Comparison of ENCODE assay signal across 10 mouse cellular contexts in genomic region chr13:49607714-49608113, GRCm38 (mm10). TPM values are rescaled to one million over a fixed set of nuclear protein-coding genes. Genes with fewer than 3 reads are reported as not detected.
DNase-seq lines count a peak whose midpoint lies in the region; ATAC-seq and TF ChIP-seq lines count a peak whose summit lies in the region.
"Had no signal": no experiment of that assay in that cellular context is flagged by ENCODE, and none has a peak within 500 bp of the region (broad histone marks: within the 10 kb centered on the region; RNA-seq: fewer than 3 reads in every experiment).

Gene Ogn (plus strand): TSS chr13:49608046.

- 56% methylated on average over 4 of the region's 4 CpGs for WGBS in hindbrain, postnatal 0 days

- H3K4me1 ChIP-seq in embryonic fibroblast, embryonic 13.5 days (ENCODE audit: control insufficient read depth, insufficient read depth, low read length) = no peaks in the 10 kb centered on the region
- H3K4me1 ChIP-seq in hindbrain, postnatal 0 days (ENCODE audit: insufficient read depth, low read length) = no peaks in the 10 kb centered on the region

- H3K9me3 ChIP-seq in hindbrain, postnatal 0 days (ENCODE audit: low read length) = no peaks in the 10 kb centered on the region
- H3K9me3 ChIP-seq: G1E had no signal

- no peak within 1 kb of the TSS for H3K4me2 ChIP-seq in hindbrain, postnatal 0 days (ENCODE audit: low read depth, low read length)

- peak; percentile 35; the same call in 1 of the 2 replicates for TF ChIP-seq POLR2A in embryonic fibroblast, embryonic 13.5 days (IDR thresholded peaks at IDR 0.05; ENCODE audit: low read depth, low read length)

- H3K9ac ChIP-seq in hindbrain, postnatal 0 days (replicated peaks; ENCODE audit: low read length) = no peak within 1 kb of the TSS

- peak within 1 kb of the TSS; percentile 92 for H3K27ac ChIP-seq in embryonic fibroblast, embryonic 13.5 days (ENCODE audit: insufficient read depth, low read length)
- no peak within 1 kb of the TSS for H3K27ac ChIP-seq in hindbrain, postnatal 0 days
- H3K27ac ChIP-seq: layer of hippocampus, adult 2 months had no signal

- peak within 1 kb of the TSS; percentile 48 for H3K4me3 ChIP-seq in embryonic fibroblast, embryonic 13.5 days (ENCODE audit: insufficient read depth, low read length)
- no peak within 1 kb of the TSS for H3K4me3 ChIP-seq in hindbrain, postnatal 0 days (ENCODE audit: low read length)
- H3K4me3 ChIP-seq: layer of hippocampus, adult 2 months had no signal

- no peaks in the 10 kb centered on the region for H3K36me3 ChIP-seq in hindbrain, postnatal 0 days (ENCODE audit: insufficient read depth, low read length)

- TF ChIP-seq CTCF in embryonic fibroblast, embryonic 13.5 days (IDR thresholded peaks at IDR 0.05; ENCODE audit: borderline replicate concordance, insufficient read depth, low read length) = no peak
- TF ChIP-seq CTCF in hindbrain, postnatal 0 days (IDR thresholded peaks at IDR 0.05; ENCODE audit: low read depth) = no peak

- no peaks in the 10 kb centered on the region for H3K27me3 ChIP-seq in hindbrain, postnatal 0 days (ENCODE audit: insufficient read depth, low read length)

- DNase-seq in kidney, adult 11 months = peak; percentile 24
- no peak for DNase-seq in kidney, adult 18-20 months
- DNase-seq in hindbrain, postnatal 0 days (ENCODE audit: low spot score) = peak; percentile 19
- DNase-seq in lung, postnatal 14 days = peak; percentile 46
- DNase-seq in right cerebral cortex, adult 2 months (ENCODE audit: low spot score in 2 of 2) = no peak
- no peak for DNase-seq in left cerebral cortex, adult 18-20 months (ENCODE audit: low spot score in 2 of 2)
- no peak for DNase-seq in ovary, adult 18-20 months (ENCODE audit: low spot score)

- no peak for ATAC-seq in hindbrain, postnatal 0 days

RNA-seq across cellular contexts. Expression of gene Ogn, which starts in this region (rescaled TPM):
- 97.4 and 284 TPM in 2 replicates for polyA plus RNA-seq in embryonic fibroblast, embryonic 13.5 days (2011; ENCODE audit: insufficient read length, low read depth, missing spikeins)
- total RNA-seq in hindbrain, postnatal 0 days (2014; rRNA removed) = 6.9 and 9.4 TPM in 2 replicates
- polyA plus RNA-seq in hindbrain, postnatal 0 days (2015; fragmentation: Nextera tagmentation; extraction: Ambion mirVana) = 14.5 and 14.9 TPM in 2 replicates
- 1 to 10 TPM; 8.6 to 9.9 TPM for total RNA-seq in left cerebral cortex, adult 18-20 months (2021)
- polyA plus RNA-seq: G1E had no signal

Comparison
In these comparisons a context has a peak if more than half of its experiments do, and no peak if none do; other contexts are left out.
1. DNase-seq: peak in kidney, adult 11 months (single experiment), hindbrain, postnatal 0 days (single experiment) and lung, postnatal 14 days (single experiment); none in kidney, adult 18-20 months (single experiment), right cerebral cortex, adult 2 months (0 of 2), left cerebral cortex, adult 18-20 months (0 of 2) and ovary, adult 18-20 months (single experiment).